Mouse (Mus musculus) ES-Bruce4 (cell line): ENCODE results near the gene Mecom.

Experiments used
- CTCF ChIP-seq: IDR thresholded peaks from one replicate; pipeline ENCODE4 v1.8.1; 2011; ENCODE audit warnings: low read depth, low read length
- EP300 ChIP-seq: IDR thresholded peaks from 2 replicates; pipeline ENCODE4 v1.6.1; 2011; ENCODE audit warnings: low read depth, low read length; ENCODE audit not compliant: insufficient read depth

- no peak for TF ChIP-seq CTCF
- TF ChIP-seq EP300 = no peak
These were observed 101.8 kb downstream of the Mecom start for GRCm38 (mm10) chr3:30445970-30446442.
